16 mouse cellular contexts compared by ENCODE assay signal in the genomic region with DNA sequence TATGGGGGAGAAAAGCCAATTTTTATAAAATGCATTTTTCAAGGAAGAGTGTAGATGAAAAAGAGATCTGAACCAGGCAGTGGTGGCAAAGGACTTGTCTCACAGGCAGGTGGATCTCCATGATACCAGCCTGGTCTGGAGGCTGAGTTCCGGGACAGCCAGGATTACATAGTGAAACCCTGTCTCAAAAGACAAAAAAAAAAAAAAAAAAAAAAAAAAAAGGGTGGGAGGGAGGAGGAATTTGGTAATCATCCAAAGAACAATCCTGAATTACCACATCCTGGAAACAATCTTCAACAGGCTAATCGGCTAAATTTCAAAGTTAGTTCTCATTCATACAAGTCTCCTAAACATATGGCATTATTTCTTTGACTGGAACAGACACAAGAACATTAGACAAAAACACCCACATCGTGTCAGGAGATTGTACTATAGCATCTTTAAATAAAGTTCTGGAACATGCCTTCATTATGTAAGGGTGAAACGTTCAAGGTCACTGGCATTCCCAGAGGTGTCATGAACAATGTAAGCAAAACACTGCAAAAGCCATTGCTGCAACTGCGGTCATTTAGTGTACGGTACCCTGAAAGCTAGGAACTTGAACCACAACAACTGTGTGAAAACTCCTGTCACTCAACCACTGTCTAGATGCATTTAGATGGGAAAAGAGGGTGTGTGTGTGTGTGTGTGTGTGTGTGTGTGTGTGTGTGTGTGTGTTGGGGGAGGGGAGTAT.
DNase-seq lines count a peak whose midpoint lies in the region; ATAC-seq and TF ChIP-seq lines count a peak whose summit lies in the region.
"Had no signal": no experiment of that assay in that cellular context is flagged by ENCODE, and none has a peak within 500 bp of the region (broad histone marks: within the 10 kb centered on the region; RNA-seq: fewer than 3 reads in every experiment).

No protein-coding gene starts in this region.

- H3K4me1 ChIP-seq in heart, postnatal 0 days (ENCODE audit: control insufficient read depth, insufficient read depth): peaks cover 14% of the 10 kb centered on the region
- H3K4me1 ChIP-seq in lung, postnatal 0 days (ENCODE audit: insufficient read depth, low read depth, low read length): no peaks in the 10 kb centered on the region

- peak overlapping the region; percentile 59 for H3K27ac ChIP-seq in heart, postnatal 0 days (ENCODE audit: low read depth)
- H3K27ac ChIP-seq in lung, postnatal 0 days (ENCODE audit: low read length): no peak overlapping the region
- H3K27ac ChIP-seq in gastrocnemius, adult 2 months: no peak overlapping the region; the same call in none of the 2 replicates
- H3K27ac ChIP-seq: embryonic facial prominence, embryonic 15.5 days; layer of hippocampus, adult 2 months; midbrain, embryonic 13.5 days had no signal

- DNase-seq in heart, postnatal 0 days (ENCODE audit: low spot score): no peak
- DNase-seq in heart, postnatal 14 days: no peak
- peak; percentile 72 for DNase-seq in lung, postnatal 0 days (ENCODE audit: low spot score)
- no peak for DNase-seq in lung, postnatal 14 days
- peak; percentile 67 for DNase-seq in R1 (ENCODE audit: low read depth, low spot score)
- DNase-seq in gastrocnemius, adult 2 months: no peak
- DNase-seq: cerebellum, postnatal 10 days; gastrocnemius, postnatal 14 days; kidney, adult 18-20 months; left cerebral cortex, postnatal 4 days; lung, postnatal 4 days had no signal

- no peaks in the 10 kb centered on the region for H3K9me3 ChIP-seq in heart, postnatal 0 days (replicated peaks; ENCODE audit: control insufficient read depth, low read length)
- no peaks in the 10 kb centered on the region for H3K9me3 ChIP-seq in lung, postnatal 0 days (ENCODE audit: low read length)
- H3K9me3 ChIP-seq: embryonic facial prominence, embryonic 15.5 days; midbrain, embryonic 13.5 days had no signal

- H3K27me3 ChIP-seq in heart, postnatal 0 days (ENCODE audit: control insufficient read depth, insufficient read depth, low read length): no peaks in the 10 kb centered on the region
- no peaks in the 10 kb centered on the region for H3K27me3 ChIP-seq in lung, postnatal 0 days (replicated peaks; ENCODE audit: insufficient read depth, low read length)
- H3K27me3 ChIP-seq: embryonic facial prominence, embryonic 15.5 days; midbrain, embryonic 13.5 days had no signal

- H3K4me2 ChIP-seq in heart, postnatal 0 days (ENCODE audit: low read depth, low read length): peak overlapping the region; percentile 18; the same call in 1 of the 2 replicates
- H3K4me2 ChIP-seq in lung, postnatal 0 days (replicated peaks; ENCODE audit: low read depth, low read length): no peak overlapping the region
- H3K4me2 ChIP-seq: embryonic facial prominence, embryonic 15.5 days; midbrain, embryonic 13.5 days had no signal

- H3K36me3 ChIP-seq in heart, postnatal 0 days (replicated peaks; ENCODE audit: control insufficient read depth, insufficient read depth, low read length): peaks cover 23% of the 10 kb centered on the region; the same call in 1 of the 2 replicates
- H3K36me3 ChIP-seq in lung, postnatal 0 days (ENCODE audit: insufficient read depth, low read length): 0 out of 2 replicates have a peak, but pooled peaks cover 4% of the 10 kb centered on the region

- no peak overlapping the region for H3K4me3 ChIP-seq in heart, postnatal 0 days (ENCODE audit: low read depth, low read length)
- H3K4me3 ChIP-seq in lung, postnatal 0 days (ENCODE audit: low read depth, low read length): no peak overlapping the region
- no peak overlapping the region for H3K4me3 ChIP-seq in gastrocnemius, adult 2 months
- H3K4me3 ChIP-seq: embryonic facial prominence, embryonic 15.5 days; layer of hippocampus, adult 2 months; midbrain, embryonic 13.5 days had no signal

- ATAC-seq in heart, postnatal 0 days (ENCODE audit: insufficient read depth, low read depth): 0 out of 2 replicates have a peak, but pooled peaks have one; percentile 41
- peak; percentile 62 for ATAC-seq in lung, postnatal 0 days
- no peak for ATAC-seq in granulocyte monocyte progenitor cell, adult 5-6 weeks (replicated peaks; ENCODE audit: poor library complexity, severe bottlenecking)
- ATAC-seq: forebrain, embryonic 14.5 days; midbrain, embryonic 13.5 days had no signal

- TF ChIP-seq CTCF in heart, postnatal 0 days (IDR thresholded peaks at IDR 0.05; ENCODE audit: low read depth): no peak
- no peak for TF ChIP-seq CTCF in lung, postnatal 0 days (IDR thresholded peaks at IDR 0.05)
- TF ChIP-seq CTCF in gastrocnemius, adult 2 months (IDR thresholded peaks at IDR 0.05): no peak

- intact Hi-C loops in heart, postnatal 14 days (cut with DNase I): no loop called here
- intact Hi-C loops in gastrocnemius, adult 2 months (cut with DNase I): no loop called here

- no peak for TF ChIP-seq EP300 in heart, postnatal 0 days (IDR thresholded peaks at IDR 0.05; ENCODE audit: low read depth)
- TF ChIP-seq EP300 in lung, postnatal 0 days (IDR thresholded peaks at IDR 0.05): peak; percentile 38

- WGBS in heart, postnatal 0 days: 15% methylated on average over 6 of the region's 6 CpGs
- 29% methylated on average over 6 of the region's 6 CpGs for WGBS in lung, postnatal 0 days

- H3K9ac ChIP-seq in heart, postnatal 0 days (replicated peaks; ENCODE audit: low read depth, low read length): no peak overlapping the region
- no peak overlapping the region for H3K9ac ChIP-seq in lung, postnatal 0 days (replicated peaks; ENCODE audit: low read depth)
- H3K9ac ChIP-seq: embryonic facial prominence, embryonic 15.5 days; midbrain, embryonic 13.5 days had no signal

Comparison
In these comparisons a context has a peak if more than half of its experiments do, and no peak if none do; other contexts are left out.
1. DNase-seq: peak in lung, postnatal 0 days (single experiment) and R1 (single experiment); none in heart, postnatal 0 days (single experiment), heart, postnatal 14 days (0 of 2), lung, postnatal 14 days (single experiment) and gastrocnemius, adult 2 months (single experiment).